Comparison of ENCODE assay signal across 8 mouse cellular contexts in genomic region chr7:30973501-30974289, GRCm38 (mm10). TPM values are rescaled to one million over a fixed set of nuclear protein-coding genes. Genes with fewer than 3 reads are reported as not detected.
A peak's percentile ranks its signal among the peaks of the same experiment; 100 is the strongest.
DNase-seq lines count a peak whose midpoint lies in the region; ATAC-seq and TF ChIP-seq lines count a peak whose summit lies in the region.

Gene Fam187b (plus strand): TSS chr7:30973790.

- peak within 1 kb of the TSS; percentile 88 for H3K27ac ChIP-seq in forebrain, embryonic 10.5 days
- peak within 1 kb of the TSS; percentile 54 for H3K27ac ChIP-seq in heart, embryonic 15.5 days
- H3K27ac ChIP-seq in neural tube, embryonic 15.5 days (replicated peaks) = peak within 1 kb of the TSS; percentile 18; the same call in 1 of the 2 replicates

- under 1% methylated on average over 37 of the region's 37 CpGs for WGBS in forebrain, embryonic 10.5 days
- under 1% methylated on average over 37 of the region's 37 CpGs for WGBS in heart, embryonic 15.5 days
- under 1% methylated on average over 37 of the region's 37 CpGs for WGBS in lung, adult 2 months
- 1% methylated on average over 37 of the region's 37 CpGs for WGBS in neural tube, embryonic 15.5 days

- H3K4me1 ChIP-seq in E14TG2a.4 (replicated peaks; ENCODE audit: low read depth, low read length) = peaks cover 35% of the 10 kb centered on the region
- H3K4me1 ChIP-seq in forebrain, embryonic 10.5 days = peaks cover 22% of the 10 kb centered on the region
- peaks cover 13% of the 10 kb centered on the region for H3K4me1 ChIP-seq in heart, embryonic 15.5 days (replicated peaks)
- no peaks in the 10 kb centered on the region for H3K4me1 ChIP-seq in lung, adult 2 months (ENCODE audit: control insufficient read depth, insufficient read depth, low read length)
- H3K4me1 ChIP-seq in neural tube, embryonic 15.5 days = peaks cover 14% of the 10 kb centered on the region

- DNase-seq in c-Kit-positive CD71-negative TER-119-negative erythroid progenitor cells, embryonic 14.5 days (ENCODE audit: low read depth) = peak; percentile 87
- DNase-seq in forebrain, embryonic 10.5 days (ENCODE audit: extremely low spot score, low spot score) = peak; percentile 86
- DNase-seq in kidney, postnatal 14 days = peak; percentile 92
- peak; percentile 90 for DNase-seq in lung, adult 2 months
- peak; percentile 68 to 78 for DNase-seq in thymus, adult 18-20 months

- ATAC-seq in heart, embryonic 15.5 days (replicated peaks; ENCODE audit: insufficient number of reproducible peaks, insufficient read depth, low FRiP score, low read depth) = peak; percentile 73
- ATAC-seq in neural tube, embryonic 15.5 days (ENCODE audit: low FRiP score) = peak; percentile 74

- no peaks in the 10 kb centered on the region for H3K9me3 ChIP-seq in E14TG2a.4 (ENCODE audit: low read length)
- no peaks in the 10 kb centered on the region for H3K9me3 ChIP-seq in forebrain, embryonic 10.5 days
- H3K9me3 ChIP-seq in heart, embryonic 15.5 days (replicated peaks) = no peaks in the 10 kb centered on the region
- no peaks in the 10 kb centered on the region for H3K9me3 ChIP-seq in neural tube, embryonic 15.5 days (replicated peaks)

- H3K9ac ChIP-seq in heart, embryonic 15.5 days = peak within 1 kb of the TSS; percentile 49
- H3K9ac ChIP-seq in neural tube, embryonic 15.5 days (replicated peaks) = peak within 1 kb of the TSS; percentile 29

- peaks cover 9% of the 10 kb centered on the region for H3K27me3 ChIP-seq in E14TG2a.4 (ENCODE audit: insufficient read depth, low read length)
- peaks cover 23% of the 10 kb centered on the region for H3K27me3 ChIP-seq in forebrain, embryonic 10.5 days (ENCODE audit: poor library complexity, severe bottlenecking)
- H3K27me3 ChIP-seq in heart, embryonic 15.5 days = peaks cover 22% of the 10 kb centered on the region
- H3K27me3 ChIP-seq in neural tube, embryonic 15.5 days (replicated peaks) = peaks cover 27% of the 10 kb centered on the region

- TF ChIP-seq POLR2A in lung, adult 2 months (IDR thresholded peaks at IDR 0.05; ENCODE audit: borderline replicate concordance, extremely low read depth, low read depth, low read length) = peak; percentile 68; the same call in 1 of the 2 replicates

- peaks cover 36% of the 10 kb centered on the region for H3K36me3 ChIP-seq in E14TG2a.4 (ENCODE audit: insufficient read depth, low read length)
- H3K36me3 ChIP-seq in forebrain, embryonic 10.5 days (replicated peaks) = peaks cover 30% of the 10 kb centered on the region
- H3K36me3 ChIP-seq in heart, embryonic 15.5 days = no peaks in the 10 kb centered on the region
- H3K36me3 ChIP-seq in neural tube, embryonic 15.5 days = no peaks in the 10 kb centered on the region

- peak within 1 kb of the TSS; percentile 80 for H3K4me2 ChIP-seq in heart, embryonic 15.5 days
- peak within 1 kb of the TSS; percentile 59 for H3K4me2 ChIP-seq in neural tube, embryonic 15.5 days

- peak within 1 kb of the TSS; percentile 92 for H3K4me3 ChIP-seq in E14TG2a.4 (replicated peaks; ENCODE audit: low read length)
- H3K4me3 ChIP-seq in forebrain, embryonic 10.5 days = peak within 1 kb of the TSS; percentile 67
- H3K4me3 ChIP-seq in heart, embryonic 15.5 days = peak within 1 kb of the TSS; percentile 49
- peak within 1 kb of the TSS; percentile 74 for H3K4me3 ChIP-seq in lung, adult 2 months (replicated peaks; ENCODE audit: extremely low read depth, low read depth, low read length)
- H3K4me3 ChIP-seq in neural tube, embryonic 15.5 days (replicated peaks) = peak within 1 kb of the TSS; percentile 32

- peak; percentile 51 for TF ChIP-seq CTCF in E14TG2a.4 (conservative IDR thresholded peaks at IDR 0.05; ENCODE audit: low read length)
- peak; percentile 90 for TF ChIP-seq CTCF in lung, adult 2 months (IDR thresholded peaks at IDR 0.05; ENCODE audit: insufficient read depth, low read length)

RNA-seq across cellular contexts. Expression of gene Fam187b, which starts in this region (rescaled TPM):
- polyA plus RNA-seq in forebrain, embryonic 10.5 days (2016; fragmentation: Nextera tagmentation; extraction: Ambion mirVana) = 2.1 and 2.3 TPM in 2 replicates
- 0.54 and 0.86 TPM in 2 replicates for polyA plus RNA-seq in heart, embryonic 15.5 days (2015; fragmentation: Nextera tagmentation; extraction: Ambion mirVana)
- polyA plus RNA-seq in lung, adult 2 months (2012; rRNA removed) = 5.7 and 7.2 TPM in 2 replicates
- polyA plus RNA-seq in neural tube, embryonic 15.5 days (2015; fragmentation: Nextera tagmentation; extraction: Ambion mirVana) = 0.20 and 1.4 TPM in 2 replicates

Comparison
In these comparisons a context has a peak if more than half of its experiments do, and no peak if none do; other contexts are left out.
1. Peak in every context shown above with its lines: DNase-seq, ATAC-seq, H3K4me3 ChIP-seq and H3K27ac ChIP-seq.
2. Peak in ATAC-seq, H3K4me3 ChIP-seq, H3K27ac ChIP-seq, H3K9ac ChIP-seq and H3K4me2 ChIP-seq in heart, embryonic 15.5 days; RNA of the gene not detected or under 1 TPM.
3. H3K4me3 ChIP-seq: peak in every context shown above with its lines; median percentile 92 in E14TG2a.4; 74 in lung, adult 2 months; 67 in forebrain, embryonic 10.5 days; 49 in heart, embryonic 15.5 days; 32 in neural tube, embryonic 15.5 days.
4. H3K27ac ChIP-seq: peak in every context shown above with its lines; median percentile 88 in forebrain, embryonic 10.5 days; 54 in heart, embryonic 15.5 days; 18 in neural tube, embryonic 15.5 days.